Mouse (Mus musculus): Measurements from ENCODE around the gene Fkbp6. TPM values are rescaled to one million over a fixed set of nuclear protein-coding genes. Genes with fewer than 3 reads are reported as not detected.
A peak's percentile ranks its signal among the peaks of the same experiment; 100 is the strongest.

The Fkbp6 gene
- total RNA-seq, 2 experiments from 2014 or later, result 0.36 to 0.40 TPM

DNA sequence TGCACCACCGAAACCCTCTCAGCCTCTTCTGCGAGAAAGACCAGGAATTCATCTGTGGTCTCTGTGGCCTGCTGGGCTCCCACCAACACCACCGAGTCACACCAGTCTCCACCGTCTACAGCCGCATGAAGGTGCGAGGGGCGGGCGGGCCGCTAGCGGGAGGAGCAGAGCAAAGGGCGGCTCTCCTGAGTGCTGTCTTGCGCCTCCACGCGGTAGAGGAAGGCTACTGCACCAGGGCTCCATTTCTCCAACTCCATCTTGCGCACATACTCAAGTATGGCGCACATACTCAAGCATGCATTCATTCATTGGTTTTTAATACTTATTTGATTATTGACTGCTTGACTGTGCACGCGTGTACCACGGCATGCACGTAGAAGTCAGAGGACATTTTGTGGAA lies 3.7 kb upstream of the Fkbp6 start:
- intact Hi-C loops (cut with DNase I), result no loop called here

DNA sequence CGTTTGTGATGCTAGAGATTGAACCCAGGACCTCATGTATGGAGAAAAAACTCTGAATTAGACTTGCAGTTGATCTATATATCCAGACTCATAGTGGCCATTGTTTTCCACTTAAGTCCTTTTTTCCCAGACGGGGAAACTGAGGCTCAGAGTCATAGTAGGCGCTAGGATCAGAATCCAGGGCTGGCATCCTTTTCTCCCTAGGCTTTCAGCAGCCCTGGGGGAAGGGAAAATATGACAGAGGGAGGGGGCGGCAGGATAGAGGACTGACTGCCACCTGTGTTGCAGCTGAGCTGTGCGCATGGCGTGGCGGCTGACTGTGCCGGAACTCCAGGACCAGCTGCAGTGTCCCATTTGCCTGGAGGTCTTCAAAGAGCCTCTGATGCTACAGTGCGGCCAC lies 3.2 kb upstream of the Fkbp6 start, which contains the start of gene Trim50:
TSS of gene Trim50 (plus strand) at position 301 of the 400 bp plus-strand sequence.
- intact Hi-C loops (cut with DNase I), result no loop called here

More for the DNA sequence above, 3.7 kb upstream of the Fkbp6 start:
- no peak for DNase-seq

DNA sequence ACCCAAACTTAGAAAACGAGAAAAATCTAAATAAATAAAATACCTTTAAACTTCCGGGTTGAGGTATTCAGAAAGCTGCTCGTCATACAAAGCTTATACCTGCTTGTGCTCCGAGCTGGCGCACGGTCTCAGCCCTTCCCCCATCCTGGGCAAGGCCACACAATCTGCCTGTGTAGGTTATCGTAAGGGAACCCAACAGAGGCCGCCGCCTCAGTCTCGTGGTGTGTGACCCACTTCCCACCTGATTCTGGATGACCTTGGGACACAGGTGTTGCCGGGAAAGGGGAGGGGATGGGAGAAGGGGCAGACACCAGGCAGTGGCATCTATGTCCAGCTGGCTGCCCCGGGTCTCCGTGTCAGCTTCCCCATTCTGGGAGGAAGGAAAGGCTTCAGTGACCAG lies 1.8 kb upstream of the Fkbp6 start:
- no peak for DNase-seq
- intact Hi-C loops (cut with DNase I), result no loop called here

More for the DNA sequence above, 3.2 kb upstream of the Fkbp6 start, which contains the start of gene Trim50:
- DNase-seq, result no peak

DNA sequence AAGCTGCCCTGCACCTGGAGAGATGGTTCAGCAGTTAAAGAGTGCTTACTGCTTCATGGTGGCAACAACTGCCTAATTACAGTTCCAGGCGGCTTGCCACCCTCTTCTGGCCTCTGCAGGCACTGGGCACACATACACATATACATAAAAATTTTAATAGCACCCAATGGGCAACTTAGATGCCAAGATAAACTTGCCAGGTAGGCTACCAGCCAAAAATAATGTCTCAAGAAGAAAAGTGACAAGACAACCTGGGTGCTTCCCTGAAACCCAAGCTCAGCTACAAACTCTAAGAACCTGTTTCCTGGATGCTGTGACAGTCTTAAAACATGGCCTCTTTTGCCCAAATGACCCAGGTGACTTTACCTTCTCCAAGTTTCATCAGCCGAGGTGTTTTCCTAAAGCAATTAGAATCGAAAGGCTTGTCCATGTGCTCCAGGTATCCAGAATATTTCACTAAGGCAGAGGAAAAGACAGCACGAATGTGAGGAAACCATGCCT lies 2.3 kb downstream of the Fkbp6 start:
- DNase-seq, result no peak
- intact Hi-C loops (cut with DNase I), result no loop called here

DNA sequence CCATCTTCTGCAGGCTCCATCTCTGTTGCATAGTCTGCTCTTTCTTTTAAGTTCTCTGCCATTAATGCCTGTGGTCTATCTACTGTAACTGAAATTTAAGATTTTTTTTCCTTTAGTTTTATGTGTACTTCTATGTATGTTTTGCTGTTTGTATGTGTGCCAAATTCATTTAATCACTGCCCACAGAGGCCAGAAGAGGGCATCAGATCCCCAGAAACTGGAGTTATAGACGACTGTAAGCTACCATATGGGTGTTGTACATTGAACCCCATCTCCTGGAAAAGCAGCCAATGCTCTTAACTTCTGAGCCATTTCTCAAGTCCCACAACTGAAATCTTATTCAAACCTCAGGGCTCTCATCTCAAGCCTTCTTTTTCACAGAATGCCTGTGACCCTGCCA lies 3.4 kb downstream of the Fkbp6 start:
- intact Hi-C loops (cut with DNase I), result no loop called here

DNA sequence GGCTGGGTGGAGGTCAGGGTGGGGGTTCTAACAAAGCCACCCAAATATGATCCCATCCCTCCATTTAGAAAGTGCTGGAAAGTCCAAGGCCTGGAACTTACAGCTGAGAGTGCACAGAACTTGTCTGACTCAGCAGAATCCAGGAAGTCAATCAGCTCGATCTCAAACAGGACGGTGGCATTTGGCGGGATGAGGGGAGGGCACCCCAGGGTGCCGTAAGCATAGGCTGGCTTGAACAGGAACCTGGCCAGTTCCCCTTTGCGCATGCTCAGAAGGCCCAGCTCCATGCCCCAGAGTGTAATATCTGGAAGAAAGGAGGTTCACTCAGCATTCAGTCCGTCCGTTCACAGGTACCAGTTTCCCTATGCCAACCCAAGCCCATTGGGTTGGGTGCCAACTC lies 3.9 kb downstream of the Fkbp6 start:
- intact Hi-C loops (cut with DNase I), result no loop called here
- no peak for DNase-seq

More for the DNA sequence above, 3.4 kb downstream of the Fkbp6 start:
- DNase-seq, result peak in 1 of 2 experiments; percentile 36

DNA sequence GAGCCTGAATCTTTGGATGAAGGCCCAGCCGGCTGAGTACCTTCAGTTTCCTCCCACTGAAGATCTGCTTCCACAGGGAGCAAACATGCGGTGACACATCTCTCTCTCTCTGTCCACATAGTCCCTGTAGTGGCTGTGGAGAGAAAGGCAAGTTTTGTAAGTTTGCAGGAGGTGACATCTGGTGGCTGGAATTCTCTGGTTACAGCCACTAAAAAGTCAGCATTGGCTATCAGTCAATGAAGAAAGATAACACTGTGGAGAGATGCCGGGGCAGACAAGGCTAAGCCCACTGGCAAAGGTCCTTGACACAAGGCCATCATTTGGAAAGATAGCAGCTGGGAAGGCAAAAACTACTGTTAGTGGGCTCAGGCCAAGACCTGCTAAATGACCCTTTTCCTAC lies 12.3 kb downstream of the Fkbp6 start:
- intact Hi-C loops (cut with DNase I), result loop anchor here (5.0 kb wide), 1 partner anchor 100 kb away; no protein-coding TSS in a partner anchor
- DNase-seq, result peak; percentile 21 to 36

DNA sequence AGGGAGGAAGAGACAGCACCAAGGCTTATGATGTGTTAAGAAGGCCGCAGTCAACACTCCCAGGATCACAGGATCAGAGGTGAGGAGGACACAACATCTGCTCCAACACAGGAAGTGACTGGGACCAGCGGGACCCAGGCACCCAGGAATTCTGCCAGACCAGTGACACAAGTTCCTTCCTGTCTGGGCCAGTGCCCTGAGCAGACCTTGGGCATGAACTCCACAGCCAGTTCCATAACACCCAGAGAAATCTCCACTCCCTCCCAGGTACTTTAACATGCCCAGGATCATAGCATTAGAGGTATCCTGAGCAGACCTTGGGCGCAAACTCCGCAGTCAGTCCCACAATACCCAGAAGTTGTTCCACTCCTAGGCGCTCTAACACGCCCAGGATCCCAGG lies 18.7 kb downstream of the Fkbp6 start:
- DNase-seq, result no peak
- intact Hi-C loops (cut with DNase I), result no loop called here

DNA sequence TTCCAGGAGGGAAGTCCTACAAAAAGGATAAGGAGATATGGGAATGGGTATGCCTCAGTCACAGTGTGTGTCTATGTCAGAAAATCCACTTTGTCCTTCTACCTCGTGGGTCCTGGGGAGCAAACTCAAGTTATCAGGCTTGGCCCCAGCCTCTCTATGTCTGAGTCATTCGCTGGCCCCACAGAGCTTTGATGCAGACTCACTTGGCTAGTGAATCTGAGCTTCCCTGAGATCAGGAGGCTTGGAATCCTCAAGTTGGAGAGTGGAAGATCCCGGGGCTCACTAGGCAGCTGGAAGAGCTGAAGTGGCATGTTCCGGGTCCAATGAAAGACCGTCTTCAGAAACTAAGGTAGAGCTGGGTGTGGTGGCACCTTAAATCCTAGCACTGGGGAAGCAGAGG lies 19.6 kb downstream of the Fkbp6 start:
- no peak for DNase-seq
- intact Hi-C loops (cut with DNase I), result no loop called here

DNA sequence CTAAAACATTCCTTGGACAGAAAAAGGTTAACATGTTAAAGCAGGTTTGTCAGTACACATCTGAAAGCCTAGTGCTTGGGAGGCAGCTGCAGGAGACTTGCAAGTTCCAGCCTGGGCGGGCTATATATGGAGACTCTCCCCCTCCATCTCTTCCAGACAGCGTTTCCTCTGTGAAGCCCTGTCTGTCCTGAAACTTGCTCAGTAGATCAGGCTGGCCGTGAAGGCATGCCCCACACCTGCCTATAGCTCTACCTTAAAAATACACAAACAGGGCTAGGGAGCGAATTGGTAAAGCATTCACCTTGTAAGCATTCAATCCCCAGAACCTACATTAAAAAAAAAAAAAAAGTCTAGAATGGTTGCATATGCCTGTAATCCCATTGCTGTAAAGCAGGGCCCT lies 20.4 kb downstream of the Fkbp6 start:
- no peak for DNase-seq
- intact Hi-C loops (cut with DNase I), result no loop called here

DNA sequence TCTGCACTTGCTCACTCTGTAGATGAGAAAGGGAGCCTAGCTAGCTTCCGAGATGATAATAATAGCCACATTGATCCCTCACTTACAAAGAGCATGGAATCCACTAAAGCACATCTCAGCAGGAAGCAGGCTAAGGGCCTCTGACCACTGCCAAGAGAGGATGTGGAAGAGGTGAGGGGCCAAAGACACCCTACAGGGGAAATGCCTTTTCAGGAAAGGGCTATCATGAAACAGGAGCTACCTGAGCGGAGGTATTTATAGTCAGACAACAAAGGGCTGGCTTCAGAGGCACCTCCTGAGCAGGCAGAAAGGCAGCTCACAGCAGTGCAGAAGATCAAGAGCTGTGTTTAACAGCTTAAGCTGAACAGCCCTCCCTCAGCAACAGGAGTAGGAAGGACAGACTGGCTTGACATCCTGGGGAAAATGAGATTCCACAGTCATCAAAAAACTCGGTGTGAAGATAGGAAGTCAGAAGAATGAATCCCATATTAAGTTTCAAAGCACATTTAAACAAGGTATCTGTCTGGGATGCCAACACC lies 23.7 kb downstream of the Fkbp6 start:
- DNase-seq, result no peak
- intact Hi-C loops (cut with DNase I), result no loop called here

DNA sequence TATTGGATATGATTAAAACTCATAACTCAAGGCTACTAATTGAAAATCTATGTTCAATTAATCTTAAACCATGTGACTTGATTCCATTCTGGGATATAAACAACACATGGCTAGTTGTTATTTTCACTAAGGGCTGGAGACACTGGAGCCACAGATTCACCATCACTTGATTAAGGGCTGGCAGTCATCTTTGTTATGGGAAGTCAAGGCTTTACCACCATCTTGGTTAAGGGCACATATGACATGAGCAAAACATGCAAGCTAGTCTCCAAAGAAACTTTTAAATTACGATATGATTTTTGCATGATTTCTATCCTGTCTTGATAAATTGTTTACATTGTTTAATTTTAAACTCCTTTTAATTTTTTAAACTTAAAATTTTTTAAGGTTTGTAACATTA lies 27.6 kb downstream of the Fkbp6 start:
- DNase-seq, result no peak
- intact Hi-C loops (cut with DNase I), result no loop called here

DNA sequence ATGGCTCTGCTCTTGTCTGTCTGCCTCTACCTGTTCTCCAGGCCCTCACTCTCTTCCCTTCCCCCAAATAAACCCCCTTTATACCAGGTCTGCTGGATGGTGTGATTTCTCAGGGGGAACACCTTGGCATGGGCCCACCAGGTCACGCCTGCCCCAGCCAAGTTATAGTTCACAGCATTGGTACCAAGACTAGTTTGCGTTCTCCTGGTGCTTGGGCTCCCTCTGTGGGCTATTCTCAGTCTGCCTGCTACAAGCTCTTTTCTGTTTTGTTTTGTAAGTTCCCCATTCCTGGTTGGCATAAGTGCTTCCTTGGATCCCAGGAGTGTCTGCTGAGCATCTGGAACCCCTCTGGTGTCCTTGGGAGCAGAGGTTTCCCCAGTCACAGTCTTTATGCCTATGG lies 30.0 kb downstream of the Fkbp6 start:
- intact Hi-C loops (cut with DNase I), result no loop called here
- DNase-seq, result no peak

DNA sequence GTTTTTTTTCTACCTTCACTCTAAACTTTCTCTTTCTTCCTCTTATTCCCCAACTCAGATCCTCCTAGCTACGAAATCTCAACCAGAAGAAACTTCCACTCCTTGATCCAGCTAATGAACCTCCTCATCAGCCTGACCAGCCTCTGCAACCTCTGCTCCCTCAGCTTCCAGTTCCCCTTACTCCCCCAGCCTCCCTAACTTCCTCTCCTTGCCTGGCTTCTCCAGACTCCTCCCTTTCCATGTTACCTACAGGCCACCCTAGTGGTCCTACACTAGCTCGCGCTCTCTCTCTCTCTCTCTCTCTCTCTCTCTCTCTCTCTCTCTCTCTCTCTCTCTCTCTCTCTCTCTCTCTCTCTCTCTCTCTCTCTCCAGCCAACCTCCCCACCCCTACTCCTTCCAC lies 33.7 kb downstream of the Fkbp6 start:
- intact Hi-C loops (cut with DNase I), result no loop called here
- DNase-seq, result no peak

DNA sequence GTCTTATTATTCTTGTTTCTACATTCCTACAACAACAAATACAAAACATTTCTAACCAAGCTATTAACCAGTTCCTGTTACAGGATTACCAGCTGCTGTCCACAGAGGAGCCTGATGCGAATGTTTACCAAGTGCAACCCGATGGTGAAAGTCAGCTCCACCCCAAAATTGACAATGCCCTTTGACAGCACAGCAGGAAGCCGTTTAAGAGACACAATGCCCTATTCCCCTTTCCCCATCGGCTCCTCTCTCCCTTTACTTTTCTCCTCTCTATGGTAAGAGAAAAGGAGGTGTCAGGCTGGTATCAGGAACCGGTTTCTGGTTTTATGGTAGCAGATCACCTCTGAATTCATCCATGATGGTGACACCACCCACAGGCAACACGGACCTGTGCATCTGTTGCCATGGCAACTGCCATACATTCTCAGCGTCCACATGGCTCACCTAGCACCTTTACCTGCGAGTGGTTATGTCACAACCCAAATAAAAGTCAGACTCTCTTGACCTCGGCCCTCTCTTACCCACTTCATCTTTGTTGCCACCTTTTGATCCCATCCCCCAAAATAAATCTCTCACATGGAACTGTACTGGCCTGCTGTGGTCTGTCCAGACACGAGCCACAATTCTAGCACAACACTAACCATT lies 43.4 kb downstream of the Fkbp6 start:
- intact Hi-C loops (cut with DNase I), result no loop called here
- no peak for DNase-seq

DNA sequence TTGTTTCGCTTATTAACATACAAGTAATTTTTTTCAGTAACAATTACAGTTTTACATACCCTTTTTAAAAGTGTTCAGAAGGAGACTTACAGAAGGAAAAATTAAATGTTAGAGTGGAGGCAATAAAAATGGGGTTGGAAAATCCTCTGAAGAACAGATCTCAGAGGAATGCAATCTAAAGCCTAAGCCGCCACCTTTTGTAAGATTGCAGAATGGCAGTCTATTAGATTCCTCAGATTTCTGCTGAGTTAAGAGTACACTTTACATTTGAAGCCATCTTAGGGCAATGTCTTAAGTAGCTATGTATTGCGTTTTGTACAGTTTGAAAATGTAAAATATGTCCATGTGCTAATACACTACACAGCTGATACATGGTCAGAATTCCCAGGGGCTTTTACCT lies 47.4 kb downstream of the Fkbp6 start:
- DNase-seq, result no peak
- intact Hi-C loops (cut with DNase I), result no loop called here

DNA sequence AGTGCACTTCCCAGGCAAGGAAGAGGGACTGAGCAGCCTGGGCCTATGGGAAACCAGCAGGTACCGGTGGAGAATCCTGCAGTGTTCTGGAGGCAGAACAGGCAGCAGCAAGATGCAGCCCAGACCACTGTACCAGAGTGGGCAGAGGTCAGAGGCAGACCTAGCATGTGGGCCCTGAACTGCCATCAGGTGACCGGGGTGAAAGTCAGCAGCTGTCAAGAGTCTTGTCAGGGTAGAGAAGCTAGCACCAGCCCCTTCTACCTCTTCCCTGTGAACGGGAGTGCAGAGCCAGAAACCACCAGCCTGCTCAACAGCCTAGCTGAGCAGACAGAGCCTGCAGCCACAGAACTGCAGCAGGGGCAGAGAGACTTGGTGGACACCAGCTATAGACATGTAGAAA lies 47.9 kb downstream of the Fkbp6 start:
- DNase-seq, result no peak
- intact Hi-C loops (cut with DNase I), result no loop called here

DNA sequence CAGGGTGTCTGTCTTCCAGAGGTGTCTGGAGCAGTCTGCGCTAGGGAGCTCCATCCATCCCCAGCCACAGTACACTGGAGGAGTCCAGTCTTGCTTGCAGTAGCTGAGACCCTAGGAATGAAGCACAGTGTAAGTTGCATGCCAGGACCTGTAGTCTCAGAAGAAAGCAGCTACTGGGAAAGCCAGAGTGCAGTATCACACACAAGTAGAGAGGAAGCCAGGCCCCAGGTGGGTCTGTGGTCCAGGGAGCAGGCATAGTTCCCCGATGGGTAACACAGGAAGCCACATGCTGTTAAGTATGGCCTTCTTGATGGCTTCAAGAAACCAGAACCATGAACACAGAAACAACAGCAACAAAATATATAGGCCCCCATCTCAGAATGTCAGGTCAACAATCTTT lies 57.8 kb downstream of the Fkbp6 start:
- intact Hi-C loops (cut with DNase I), result no loop called here
- DNase-seq, result no peak

DNA sequence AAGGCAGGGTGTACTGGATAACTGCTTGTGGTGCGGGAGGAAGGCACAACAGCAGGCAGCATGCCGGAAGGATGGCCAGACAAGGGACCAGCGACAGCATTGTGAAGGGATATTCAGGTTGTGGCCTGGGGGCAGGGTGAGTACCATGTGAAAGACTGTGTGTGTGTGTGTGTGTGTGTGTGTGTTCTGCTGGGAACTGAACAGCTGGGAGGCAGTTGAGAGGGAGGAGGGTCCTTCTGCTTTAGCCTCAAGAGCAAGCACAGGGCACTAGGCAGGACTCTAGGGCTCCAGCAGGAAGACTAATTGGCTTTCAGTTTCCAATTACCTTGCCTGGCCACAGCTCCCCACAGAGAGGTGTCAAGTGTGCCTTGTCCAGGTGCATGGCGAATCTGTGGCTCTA lies 58.7 kb downstream of the Fkbp6 start:
- no peak for DNase-seq
- intact Hi-C loops (cut with DNase I), result no loop called here

DNA sequence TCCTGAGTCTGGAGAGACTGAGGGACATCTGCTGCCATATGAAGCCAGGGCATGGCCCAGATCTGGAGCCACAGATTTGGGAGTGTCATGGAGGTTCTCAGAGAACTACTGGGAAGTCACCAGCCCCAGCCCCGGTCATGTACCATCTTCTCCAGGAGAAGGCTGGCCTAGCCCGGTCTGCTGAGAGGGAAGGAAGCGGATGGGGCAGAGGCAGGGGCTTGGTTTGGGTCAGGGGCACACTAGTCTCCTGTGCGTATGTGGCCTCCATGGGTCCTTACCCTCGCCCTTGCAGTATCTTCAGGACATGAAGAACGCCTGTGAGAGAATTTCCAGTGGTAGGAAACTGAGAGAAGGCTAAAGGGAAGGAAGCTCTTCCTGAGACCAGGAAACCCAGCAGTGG lies 59.1 kb downstream of the Fkbp6 start:
- intact Hi-C loops (cut with DNase I), result no loop called here
- DNase-seq, result no peak

DNA sequence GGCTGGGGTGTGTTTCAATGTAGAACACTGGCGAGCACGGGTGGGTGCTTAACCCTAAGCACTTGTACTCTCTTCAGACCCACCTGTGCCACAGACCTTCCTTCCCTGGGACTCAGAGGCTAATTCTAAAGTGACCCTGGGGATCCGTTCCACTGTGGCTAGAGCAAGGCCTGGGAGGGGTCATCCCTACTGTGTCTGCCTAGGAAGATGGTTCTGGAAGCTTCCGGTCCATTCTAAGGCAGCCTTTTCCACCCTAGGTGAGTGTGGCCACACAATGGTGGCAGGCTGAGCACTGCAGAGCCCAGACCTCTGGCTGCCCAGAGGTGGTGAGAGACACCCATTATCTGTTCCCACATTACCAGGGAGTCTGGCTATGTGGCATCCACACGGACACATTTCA lies 62.9 kb downstream of the Fkbp6 start:
- intact Hi-C loops (cut with DNase I), result loop anchor here (1.0 to 10.0 kb wide), 3 partner anchors 51 to 272 kb away; no protein-coding TSS in a partner anchor

DNA sequence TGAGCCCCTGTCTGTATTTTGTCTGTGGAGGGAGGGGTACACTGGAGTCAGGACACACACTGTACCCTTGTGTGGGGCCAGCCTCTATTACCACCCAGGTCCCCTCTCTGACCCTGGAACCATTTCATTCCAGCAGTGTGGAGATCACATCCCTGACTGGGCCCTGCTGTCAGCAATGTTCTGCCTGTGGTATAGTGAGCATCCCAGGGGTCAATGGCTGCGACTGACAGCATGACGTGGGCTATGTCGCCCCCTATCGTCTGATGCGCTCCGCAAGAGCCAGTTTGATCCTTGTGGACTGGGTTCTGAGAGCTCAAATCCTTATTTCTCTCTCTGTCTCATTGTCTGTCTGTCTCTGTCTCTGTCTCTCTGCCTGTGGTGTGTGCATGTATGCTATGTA lies 63.7 kb downstream of the Fkbp6 start:
- intact Hi-C loops (cut with DNase I), result loop anchor here (1.0 to 10.0 kb wide), 3 partner anchors 50 to 271 kb away; no protein-coding TSS in a partner anchor
- DNase-seq, result peak; percentile 85 to 90

More for the DNA sequence above, 62.9 kb downstream of the Fkbp6 start:
- DNase-seq, result no peak

All from heart, postnatal 10 days (tissue).